Mouse (Mus musculus): Measurements from ENCODE around the gene Fibp.

Fibp gene

DNA sequence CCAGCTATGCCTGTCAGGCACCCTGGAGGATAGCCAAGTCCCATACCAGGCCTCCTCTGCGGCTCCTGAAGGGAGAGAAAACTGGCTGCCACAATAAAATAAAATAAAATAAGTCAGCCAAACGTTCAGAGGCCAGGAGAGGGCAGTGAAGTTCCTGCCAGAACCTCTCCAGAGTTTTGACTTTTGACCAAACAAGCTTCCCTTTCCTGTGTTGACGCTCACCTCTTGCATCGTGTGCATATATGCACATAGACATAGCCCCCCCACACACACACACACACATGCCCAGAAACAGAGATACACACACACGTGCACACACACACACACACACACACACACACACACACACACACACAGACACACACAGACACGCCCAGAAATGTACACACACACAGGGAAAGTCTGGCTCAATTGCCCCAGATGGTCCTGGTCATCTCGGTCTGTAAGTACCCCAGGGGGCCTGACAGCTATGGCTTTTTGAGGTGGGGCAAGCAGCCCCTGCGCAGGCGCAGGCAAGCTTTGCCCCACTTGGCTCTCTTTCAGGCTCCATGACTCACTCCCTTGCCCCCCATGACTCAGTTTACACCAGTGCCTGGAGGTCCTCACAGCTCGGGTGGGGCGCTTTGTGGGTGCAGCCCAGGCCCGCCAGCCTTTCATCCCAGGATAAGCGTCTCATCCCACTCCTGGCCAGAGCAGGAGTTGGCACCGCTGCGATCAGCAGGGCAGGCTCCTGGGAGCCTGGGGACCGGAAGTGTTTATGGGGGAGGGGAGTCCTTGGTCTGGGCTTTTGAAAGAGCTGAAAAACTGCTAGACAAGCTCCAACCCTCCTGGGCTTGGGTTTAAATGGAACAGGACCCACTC is 27.2 kb upstream of the Fibp start:
- peak; percentile 81 for DNase-seq

- no peak for DNase-seq
These were observed 26.5 kb upstream of the Fibp start for GRCm38 (mm10) chr19:5433951-5434350.

- no peak for DNase-seq
These were observed 16.0 kb upstream of the Fibp start for GRCm38 (mm10) chr19:5444371-5444908.

DNA sequence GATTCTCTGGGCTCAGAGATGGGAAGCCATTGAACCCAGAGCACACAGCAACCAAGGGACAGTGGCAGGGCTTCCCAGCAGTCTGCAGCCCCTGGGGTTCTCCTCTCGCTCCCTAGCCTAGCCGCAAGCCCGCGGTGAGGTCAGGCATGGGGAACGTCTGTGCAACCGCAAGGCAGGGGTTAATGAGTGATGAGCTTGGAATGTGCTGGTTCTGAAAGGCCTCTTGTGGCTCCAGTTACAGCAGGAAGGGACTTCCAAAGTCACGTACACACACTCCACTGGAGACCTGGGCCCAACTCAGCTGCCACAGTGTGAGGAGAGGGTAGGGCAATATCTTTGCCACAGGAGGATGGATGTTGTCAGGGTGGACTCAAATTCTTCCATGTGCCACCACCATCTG is 15.5 kb upstream of the Fibp start:
- DNase-seq, result no peak

GRCm38 (mm10) chr19:5445747-5446146 is 14.7 kb upstream of the Fibp start:
- DNase-seq, result no peak

DNA sequence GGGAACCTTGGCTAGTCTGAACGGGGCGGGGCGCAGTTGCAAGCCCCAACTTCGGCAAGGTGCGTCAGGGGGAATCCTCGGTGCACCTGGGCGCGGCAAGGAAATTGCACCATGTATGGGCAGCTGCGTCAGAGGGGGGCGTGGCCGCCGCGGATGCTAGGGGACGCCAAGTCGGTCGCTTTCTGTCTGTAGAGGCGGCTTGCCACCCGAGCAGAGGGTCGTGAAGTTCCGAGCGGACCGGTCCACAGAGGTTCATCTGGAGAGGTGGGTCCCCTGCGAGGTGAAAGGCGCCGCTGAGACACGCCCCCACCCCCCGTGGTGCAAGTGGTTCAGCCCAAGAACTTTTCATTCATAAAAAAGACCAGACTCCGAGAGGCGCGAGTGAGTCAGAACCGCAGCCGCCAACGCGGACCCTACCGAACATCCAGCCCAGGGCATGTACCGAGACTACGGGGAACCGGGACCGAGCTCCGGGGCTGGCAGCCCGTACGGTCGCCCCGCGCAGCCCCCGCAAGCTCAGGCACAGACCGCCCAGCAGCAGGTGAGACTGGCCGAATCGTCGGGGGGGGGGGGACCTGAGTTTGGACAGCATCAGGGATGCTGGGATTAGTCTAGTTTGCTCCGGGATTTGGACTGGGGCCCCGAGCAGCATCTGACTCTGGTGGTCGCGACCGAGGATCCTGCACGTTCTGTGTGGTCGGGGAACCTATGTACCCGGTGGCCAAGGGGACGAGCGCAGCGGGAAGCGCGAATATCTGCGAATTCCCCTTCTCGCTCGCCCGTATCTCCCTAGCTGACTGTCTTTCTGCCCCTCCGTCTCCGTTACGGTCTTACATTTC is 12.7 kb upstream of the Fibp start, which contains the start of gene Fosl1:
Gene Fosl1, plus strand, starts transcription at position 33 of the 839 bp plus-strand sequence.
- peak; percentile 74 for DNase-seq

GRCm38 (mm10) chr19:5448354-5449150 is 11.9 kb upstream of the Fibp start:
- no peak for DNase-seq

- no peak for DNase-seq
These were observed 10.7 kb upstream of the Fibp start for GRCm38 (mm10) chr19:5449673-5450072.

DNA sequence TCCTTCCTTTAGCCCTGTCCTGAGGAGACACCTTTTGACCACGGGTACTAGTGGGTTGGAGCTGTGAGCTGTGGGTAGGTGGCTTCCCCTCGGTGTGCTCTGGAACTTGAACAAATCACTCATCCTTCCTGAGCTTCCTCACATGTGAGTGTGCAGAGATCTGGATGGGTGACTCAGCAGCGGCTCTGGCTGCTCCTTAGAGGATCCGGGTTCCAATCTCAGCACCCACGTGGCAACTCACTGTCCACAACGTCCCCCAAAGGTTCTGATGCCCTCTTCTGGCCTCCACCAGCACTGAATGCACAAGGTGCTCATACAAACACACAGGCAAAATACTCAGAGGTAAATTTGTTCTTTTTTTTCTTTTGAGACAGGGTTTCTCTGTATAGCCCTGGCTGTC is 8.6 kb upstream of the Fibp start:
- no peak for DNase-seq

GRCm38 (mm10) chr19:5455037-5455436 is 5.4 kb upstream of the Fibp start:
- DNase-seq, result no peak

GRCm38 (mm10) chr19:5455568-5455967 is 4.8 kb upstream of the Fibp start:
- no peak for DNase-seq

GRCm38 (mm10) chr19:5456241-5456921 is 4.0 kb upstream of the Fibp start:
- DNase-seq, result peak; percentile 67

DNA sequence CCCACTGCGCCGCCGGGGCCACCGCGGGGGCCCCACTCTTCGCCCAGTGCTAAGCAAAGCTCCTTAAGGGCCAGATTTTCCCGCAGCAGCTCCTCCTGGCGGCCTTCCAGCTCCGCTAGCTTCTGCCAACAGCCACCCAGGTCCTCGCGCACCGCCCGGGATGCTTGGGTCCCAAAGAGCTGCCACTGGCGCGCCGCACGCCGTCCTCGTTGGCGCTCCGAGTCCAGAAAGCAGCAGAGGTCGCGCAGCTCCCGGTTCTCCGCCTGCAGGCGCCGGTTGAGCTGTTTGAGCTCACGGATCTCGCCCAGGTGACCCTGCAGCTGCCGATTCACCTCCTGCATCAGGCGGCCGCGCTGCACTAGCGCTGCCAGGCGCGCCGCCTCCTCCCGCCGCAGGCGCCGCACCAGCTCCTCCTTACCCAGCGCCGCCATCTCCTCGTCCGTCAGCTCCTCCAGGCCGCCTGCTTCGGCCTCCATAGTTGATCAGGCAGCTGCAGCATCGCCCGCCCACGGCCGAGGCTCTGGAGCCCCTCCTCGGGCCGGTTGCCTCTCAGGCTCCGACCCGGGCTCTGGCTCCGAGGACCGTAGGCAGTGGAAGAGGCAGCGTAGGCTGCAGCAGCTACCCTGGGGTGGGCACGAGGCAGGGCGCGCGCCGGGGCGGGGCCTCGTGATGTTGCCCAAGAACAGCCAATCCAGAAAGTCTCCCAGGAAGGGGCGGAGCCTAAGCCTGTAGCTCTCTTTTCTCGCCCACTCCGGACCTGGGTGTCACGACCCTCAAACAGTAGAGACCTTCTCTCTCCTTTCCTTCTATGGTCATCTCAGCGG is 3.3 kb upstream of the Fibp start:
- peak; percentile 97 for DNase-seq

DNA sequence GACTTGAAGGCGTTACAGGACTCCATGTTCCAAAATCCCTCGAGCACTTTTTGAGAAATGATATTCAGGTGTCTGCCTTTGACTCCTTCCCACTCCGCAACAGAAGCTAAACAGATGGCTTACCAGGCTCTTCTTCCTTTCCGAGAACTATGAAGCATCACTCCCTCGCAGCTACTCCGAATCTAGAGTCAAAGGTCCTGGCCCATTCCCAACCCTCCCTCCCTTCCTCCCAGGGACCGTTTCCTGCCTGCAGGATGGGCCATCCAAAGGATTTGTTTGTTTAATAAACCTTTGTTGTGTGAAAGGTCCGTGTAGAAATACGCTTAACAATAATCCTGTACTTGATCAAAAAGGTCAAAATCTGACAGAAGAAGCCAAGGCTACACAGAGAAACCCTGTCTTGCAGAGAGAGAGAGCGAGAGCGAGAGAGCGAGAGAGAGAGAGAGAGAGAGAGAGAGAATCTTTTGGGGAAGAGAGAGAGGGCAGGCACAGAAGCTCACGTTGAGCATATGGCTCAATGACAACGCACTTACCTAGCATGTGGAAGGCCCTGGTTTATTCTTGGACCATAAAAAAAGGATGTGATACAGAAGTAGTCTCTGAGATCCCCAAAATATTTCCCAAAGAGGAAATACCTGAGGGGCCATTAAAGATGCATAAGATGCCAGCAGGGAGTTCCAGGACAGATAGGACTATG is 2.5 kb upstream of the Fibp start, which contains the start of gene Ccdc85b:
Gene Ccdc85b, minus strand, starts transcription at position 149 of the 697 bp plus-strand sequence.
- DNase-seq, result no peak

GRCm38 (mm10) chr19:5459019-5459418 is 1.4 kb upstream of the Fibp start:
- DNase-seq, result no peak

DNA sequence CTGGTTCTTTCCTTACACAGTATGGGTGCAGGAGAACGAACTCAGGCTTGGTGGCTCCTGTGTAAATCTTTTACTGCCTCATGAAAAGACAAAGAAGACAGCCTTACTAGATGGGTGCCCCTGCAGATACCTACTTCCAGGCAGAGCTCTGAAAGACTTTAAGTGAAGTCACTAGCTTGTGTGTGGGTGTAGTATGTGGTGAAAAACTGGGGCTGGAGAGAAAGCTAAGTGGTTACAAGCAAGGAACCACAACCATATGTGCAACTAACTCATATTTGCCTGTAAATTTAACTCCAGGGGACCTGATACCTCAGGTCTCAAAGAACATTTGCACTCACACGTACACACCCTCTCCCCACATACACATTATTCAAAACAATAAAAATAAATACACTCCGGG is 519 bp upstream of the Fibp start:
- no peak for DNase-seq

- DNase-seq, result no peak
These were observed 996 bp downstream of the Fibp start for GRCm38 (mm10) chr19:5461411-5461810.

- DNase-seq, result no peak
These were observed 2.8 kb downstream of the Fibp start for GRCm38 (mm10) chr19:5463212-5463611.

DNA sequence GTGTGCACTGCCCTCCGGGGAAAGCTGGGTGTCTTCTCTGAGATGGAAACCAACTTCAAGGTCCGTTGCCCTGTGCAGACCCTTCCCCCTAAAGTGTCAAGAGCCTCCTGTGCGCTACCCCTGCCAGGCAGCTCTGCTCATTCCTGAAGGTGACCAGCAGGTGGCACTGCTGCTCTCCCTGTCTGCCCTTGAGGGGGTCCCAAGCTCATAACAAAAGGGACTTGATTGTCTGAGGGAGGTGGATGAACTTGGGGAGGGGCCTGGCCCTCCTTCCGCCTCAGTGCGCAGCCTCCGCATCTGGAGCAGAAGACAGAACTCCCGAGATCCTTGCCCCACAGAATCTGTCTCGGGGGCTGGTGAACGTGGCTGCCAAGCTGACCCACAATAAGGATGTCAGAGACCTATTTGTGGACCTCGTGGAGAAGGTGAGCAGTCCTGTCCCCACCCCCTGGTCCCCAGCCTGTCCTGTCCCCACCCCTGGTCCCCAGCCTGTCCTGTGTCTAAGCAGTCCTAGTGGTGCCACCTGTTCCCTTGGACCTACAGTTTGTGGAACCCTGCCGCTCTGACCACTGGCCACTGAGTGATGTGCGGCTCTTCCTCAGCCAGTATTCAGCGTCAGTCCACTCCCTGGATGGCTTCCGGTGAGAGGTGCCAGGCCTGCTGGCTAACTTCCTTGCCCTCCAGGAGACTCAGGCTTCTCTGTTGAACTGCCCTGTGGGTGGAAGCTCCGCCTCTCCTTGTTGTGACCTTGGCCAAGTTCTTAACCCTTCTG is 3.6 kb downstream of the Fibp start:
- DNase-seq, result peak; percentile 67

GRCm38 (mm10) chr19:5465037-5465436 is 4.6 kb downstream of the Fibp start:
- no peak for DNase-seq
